Mouse (Mus musculus) neural tube, embryonic 15.5 days (tissue): ENCODE measurements at regions not wholly inside any gene's neighbourhood (a gene's known extent, or its start where the extent isn't known, plus 50 kb on each side); places are given as distances from the start of the nearest gene placed in this dataset.

Source experiments
- ATAC-seq: fragments of 200-750 bp; cut with Nextera tagmentation; 2 replicates; pipeline ENCODE4 v1.8.0; 2017; ENCODE audit warnings: mild to moderate bottlenecking, moderate TSS enrichment, moderate library complexity; ENCODE audit not compliant: low FRiP score
- H3K27ac ChIP-seq: fragments of 300-500 bp; sonication (generic); replicated peaks from 2 replicates; pipeline ENCODE4 v1.5.1; 2015; ENCODE audit warnings: mild to moderate bottlenecking, inconsistent platforms
- H3K27me3 ChIP-seq: fragments of 300-500 bp; sonication (generic); replicated peaks from 2 replicates; pipeline ENCODE4 v1.6.1; 2015; ENCODE audit warnings: inconsistent platforms
- H3K36me3 ChIP-seq: fragments of 300-500 bp; sonication (generic); 2 replicates; pipeline ENCODE4 v1.6.1; 2015; ENCODE audit warnings: inconsistent platforms
- H3K4me1 ChIP-seq: fragments of 300-500 bp; sonication (generic); 2 replicates; pipeline ENCODE4 v1.6.1; 2015; ENCODE audit warnings: inconsistent platforms
- H3K4me2 ChIP-seq: fragments of 300-500 bp; sonication (generic); 2 replicates; pipeline ENCODE4 v1.6.1; 2015; ENCODE audit warnings: inconsistent platforms, mild to moderate bottlenecking, moderate library complexity
- H3K4me3 ChIP-seq: fragments of 300-500 bp; sonication (generic); replicated peaks from 2 replicates; pipeline ENCODE4 v1.5.1; 2015; ENCODE audit warnings: mild to moderate bottlenecking, inconsistent platforms
- H3K9ac ChIP-seq: fragments of 300-500 bp; sonication (generic); replicated peaks from 2 replicates; pipeline ENCODE4 v1.6.1; 2015; ENCODE audit warnings: mild to moderate bottlenecking, inconsistent platforms
- H3K9me3 ChIP-seq: fragments of 300-500 bp; sonication (generic); replicated peaks from 2 replicates; pipeline ENCODE4 v1.6.1; 2016; ENCODE audit warnings: inconsistent platforms
- WGBS: fragments of 180-500 bp; shearing (Covaris S2); methylation state at CpG from one replicate; pipeline ENCODE4 v1.1.7; 2015; ENCODE audit warnings: mixed read lengths; 5-methylcytosine and 5-hydroxymethylcytosine counted together

- Histone ChIP-seq H3K9ac (no peak overlapping the region), H3K27me3 (no peaks in the 10 kb centered on the region), H3K4me3 (no peak overlapping the region), H3K4me1 (no peaks in the 10 kb centered on the region), H3K9me3 (no peaks in the 10 kb centered on the region), H3K27ac (no peak overlapping the region), H3K36me3 (no peaks in the 10 kb centered on the region), H3K4me2 (no peak overlapping the region)
- ATAC-seq = no peak
- 55% methylated on average over 1 of the region's 1 CpGs for WGBS
Measured at GRCm38 (mm10) chr13:31477171-31477867, 78.6 kb upstream of the Foxq1 start.

- Histone ChIP-seq H3K4me1 (no peaks in the 10 kb centered on the region), H3K36me3 (no peaks in the 10 kb centered on the region), H3K27ac (no peak overlapping the region), H3K27me3 (no peaks in the 10 kb centered on the region), H3K9ac (no peak overlapping the region), H3K4me3 (no peak overlapping the region), H3K4me2 (no peak overlapping the region), H3K9me3 (no peaks in the 10 kb centered on the region)
- WGBS = 83% methylated on average over 7 of the region's 7 CpGs
- ATAC-seq = no peak
Measured at GRCm38 (mm10) chr13:31481105-31481844, 74.7 kb upstream of the Foxq1 start.

GRCm38 (mm10) chr13:31486373-31486772 lies 69.6 kb upstream of the Foxq1 start:
- no peaks in the 10 kb centered on the region for H3K9me3 ChIP-seq
- no peak overlapping the region for H3K4me3 ChIP-seq
- no peak overlapping the region for H3K9ac ChIP-seq
- WGBS = 95% methylated on average over 3 of the region's 3 CpGs
- no peaks in the 10 kb centered on the region for H3K27me3 ChIP-seq
- H3K4me1 ChIP-seq = no peaks in the 10 kb centered on the region
- H3K36me3 ChIP-seq = no peaks in the 10 kb centered on the region
- H3K4me2 ChIP-seq = no peak overlapping the region
- no peak for ATAC-seq
- no peak overlapping the region for H3K27ac ChIP-seq

- H3K9me3 ChIP-seq = no peaks in the 10 kb centered on the region
- H3K36me3 ChIP-seq = no peaks in the 10 kb centered on the region
- no peaks in the 10 kb centered on the region for H3K4me1 ChIP-seq
- no peak overlapping the region for H3K9ac ChIP-seq
- no peak overlapping the region for H3K4me3 ChIP-seq
- no peaks in the 10 kb centered on the region for H3K27me3 ChIP-seq
- no peak for ATAC-seq
- no peak overlapping the region for H3K4me2 ChIP-seq
- H3K27ac ChIP-seq = no peak overlapping the region
Measured at GRCm38 (mm10) chr13:31488186-31488585, 67.7 kb upstream of the Foxq1 start.

- H3K36me3 ChIP-seq = no peaks in the 10 kb centered on the region
- no peaks in the 10 kb centered on the region for H3K4me1 ChIP-seq
- no peak for ATAC-seq
- H3K4me3 ChIP-seq = no peak overlapping the region
- H3K4me2 ChIP-seq = no peak overlapping the region
- H3K9ac ChIP-seq = no peak overlapping the region
- H3K27ac ChIP-seq = no peak overlapping the region
- H3K27me3 ChIP-seq = no peaks in the 10 kb centered on the region
- no peaks in the 10 kb centered on the region for H3K9me3 ChIP-seq
- WGBS = 90% methylated on average over 10 of the region's 10 CpGs
Measured at GRCm38 (mm10) chr13:31503191-31503590, 52.7 kb upstream of the Foxq1 start.

- no peaks in the 10 kb centered on the region for H3K4me1 ChIP-seq
- no peaks in the 10 kb centered on the region for H3K36me3 ChIP-seq
- no peaks in the 10 kb centered on the region for H3K27me3 ChIP-seq
- no peak overlapping the region for H3K27ac ChIP-seq
- 85% methylated on average over 11 of the region's 11 CpGs for WGBS
- no peak overlapping the region for H3K4me3 ChIP-seq
- ATAC-seq = no peak
- no peak overlapping the region for H3K9ac ChIP-seq
- H3K9me3 ChIP-seq = no peaks in the 10 kb centered on the region
- H3K4me2 ChIP-seq = no peak overlapping the region
Measured at GRCm38 (mm10) chr13:31503832-31504231, 52.1 kb upstream of the Foxq1 start.

GRCm38 (mm10) chr13:31504316-31504715 lies 51.6 kb upstream of the Foxq1 start:
- no peak overlapping the region for H3K4me3 ChIP-seq
- H3K9me3 ChIP-seq = no peaks in the 10 kb centered on the region
- no peaks in the 10 kb centered on the region for H3K4me1 ChIP-seq
- WGBS = 90% methylated on average over 6 of the region's 7 CpGs
- no peak overlapping the region for H3K9ac ChIP-seq
- H3K4me2 ChIP-seq = no peak overlapping the region
- H3K27ac ChIP-seq = no peak overlapping the region
- no peaks in the 10 kb centered on the region for H3K36me3 ChIP-seq
- no peak for ATAC-seq
- H3K27me3 ChIP-seq = no peaks in the 10 kb centered on the region

- 95% methylated on average over 10 of the region's 10 CpGs for WGBS
- no peak for ATAC-seq
Measured at GRCm38 (mm10) chr13:31505386-31505785, 50.5 kb upstream of the Foxq1 start.

More at GRCm38 (mm10) chr13:31505386-31505785, 50.5 kb upstream of the Foxq1 start:
- no peak overlapping the region for H3K4me3 ChIP-seq
- no peaks in the 10 kb centered on the region for H3K36me3 ChIP-seq
- H3K4me1 ChIP-seq = no peaks in the 10 kb centered on the region
- no peak overlapping the region for H3K27ac ChIP-seq
- no peak overlapping the region for H3K9ac ChIP-seq
- no peaks in the 10 kb centered on the region for H3K27me3 ChIP-seq
- H3K9me3 ChIP-seq = no peaks in the 10 kb centered on the region
- H3K4me2 ChIP-seq = no peak overlapping the region
